Mouse (Mus musculus): ENCODE data around the gene Cep152. TPM values are rescaled to one million over a fixed set of nuclear protein-coding genes. Genes with fewer than 3 reads are reported as not detected.
A peak's percentile ranks its signal among the peaks of the same experiment; 100 is the strongest.

Gene Cep152
- total and polyA plus RNA-seq, 2 experiments from 2014 or later, result 1.6 to 2.4 TPM

- no peak for ATAC-seq
- 64% methylated on average over 17 of the region's 17 CpGs for WGBS
- TF ChIP-seq CTCF (IDR thresholded peaks at IDR 0.05; ENCODE audit: low read depth), result no peak
- DNase-seq (ENCODE audit: low spot score), result peak; percentile 43
- Histone ChIP-seq H3K4me1 (ENCODE audit: insufficient read depth, low read length) (no peaks in the 10 kb centered on the region), H3K27ac (no peak overlapping the region), H3K36me3 (ENCODE audit: insufficient read depth, low read length) (no peaks in the 10 kb centered on the region; the same call in 1 of the 2 replicates), H3K4me2 (ENCODE audit: low read depth, low read length) (no peak overlapping the region), H3K9me3 (ENCODE audit: low read length) (no peaks in the 10 kb centered on the region), H3K9ac (replicated peaks; ENCODE audit: low read length) (no peak overlapping the region), H3K27me3 (ENCODE audit: insufficient read depth, low read length) (no peaks in the 10 kb centered on the region), H3K4me3 (ENCODE audit: low read length) (no peak overlapping the region)
These were observed 18.6 kb downstream of the Cep152 start for GRCm38 (mm10) chr2:125606220-125606845.

GRCm38 (mm10) chr2:125604646-125605045, 20.3 kb downstream of the Cep152 start:
- H3K27ac ChIP-seq, result no peak overlapping the region
- no peaks in the 10 kb centered on the region for H3K4me1 ChIP-seq (ENCODE audit: insufficient read depth, low read length)
- H3K9ac ChIP-seq (replicated peaks; ENCODE audit: low read length), result no peak overlapping the region
- DNase-seq (ENCODE audit: low spot score), result peak; percentile 80
- no peaks in the 10 kb centered on the region; the same call in 1 of the 2 replicates for H3K36me3 ChIP-seq (ENCODE audit: insufficient read depth, low read length)
- WGBS, result 79% methylated on average over 7 of the region's 7 CpGs
- no peak overlapping the region for H3K4me2 ChIP-seq (ENCODE audit: low read depth, low read length)
- no peaks in the 10 kb centered on the region for H3K9me3 ChIP-seq (ENCODE audit: low read length)
- TF ChIP-seq CTCF (IDR thresholded peaks at IDR 0.05; ENCODE audit: low read depth), result peak; percentile 89
- H3K27me3 ChIP-seq (ENCODE audit: insufficient read depth, low read length), result no peaks in the 10 kb centered on the region
- no peak overlapping the region for H3K4me3 ChIP-seq (ENCODE audit: low read length)
- ATAC-seq, result peak; percentile 71; the same call in 1 of the 2 replicates

GRCm38 (mm10) chr2:125602970-125603369, 21.9 kb downstream of the Cep152 start:
- Histone ChIP-seq H3K36me3 (ENCODE audit: insufficient read depth, low read length) (no peaks in the 10 kb centered on the region; the same call in 1 of the 2 replicates), H3K27ac (no peak overlapping the region), H3K27me3 (ENCODE audit: insufficient read depth, low read length) (no peaks in the 10 kb centered on the region), H3K4me1 (ENCODE audit: insufficient read depth, low read length) (no peaks in the 10 kb centered on the region), H3K4me2 (ENCODE audit: low read depth, low read length) (no peak overlapping the region), H3K9ac (replicated peaks; ENCODE audit: low read length) (no peak overlapping the region), H3K4me3 (ENCODE audit: low read length) (no peak overlapping the region), H3K9me3 (ENCODE audit: low read length) (no peaks in the 10 kb centered on the region)
- DNase-seq (ENCODE audit: low spot score) (no peak), ATAC-seq (no peak)
- 91% methylated on average over 3 of the region's 3 CpGs for WGBS
- no peak for TF ChIP-seq CTCF (IDR thresholded peaks at IDR 0.05; ENCODE audit: low read depth)

- Histone ChIP-seq H3K4me2 (ENCODE audit: low read depth, low read length) (no peak overlapping the region), H3K36me3 (ENCODE audit: insufficient read depth, low read length) (no peaks in the 10 kb centered on the region), H3K4me1 (ENCODE audit: insufficient read depth, low read length) (no peaks in the 10 kb centered on the region), H3K27ac (no peak overlapping the region), H3K9ac (replicated peaks; ENCODE audit: low read length) (no peak overlapping the region), H3K9me3 (ENCODE audit: low read length) (no peaks in the 10 kb centered on the region), H3K4me3 (ENCODE audit: low read length) (no peak overlapping the region), H3K27me3 (ENCODE audit: insufficient read depth, low read length) (no peaks in the 10 kb centered on the region)
- 83% methylated on average over 4 of the region's 4 CpGs for WGBS
- ATAC-seq (no peak), DNase-seq (ENCODE audit: low spot score) (no peak)
- no peak for TF ChIP-seq CTCF (IDR thresholded peaks at IDR 0.05; ENCODE audit: low read depth)
These were observed 26.0 kb downstream of the Cep152 start for GRCm38 (mm10) chr2:125598958-125599357.

- DNase-seq (ENCODE audit: low spot score) (no peak), ATAC-seq (no peak)
- no peak for TF ChIP-seq CTCF (IDR thresholded peaks at IDR 0.05; ENCODE audit: low read depth)
- H3K27ac ChIP-seq, result no peak overlapping the region
- 76% methylated on average over 6 of the region's 6 CpGs for WGBS
- H3K4me1 ChIP-seq (ENCODE audit: insufficient read depth, low read length), result no peaks in the 10 kb centered on the region
- no peak overlapping the region for H3K9ac ChIP-seq (replicated peaks; ENCODE audit: low read length)
- H3K4me2 ChIP-seq (ENCODE audit: low read depth, low read length), result no peak overlapping the region
- no peak overlapping the region for H3K4me3 ChIP-seq (ENCODE audit: low read length)
- no peaks in the 10 kb centered on the region for H3K27me3 ChIP-seq (ENCODE audit: insufficient read depth, low read length)
- H3K36me3 ChIP-seq (ENCODE audit: insufficient read depth, low read length), result no peaks in the 10 kb centered on the region
- H3K9me3 ChIP-seq (ENCODE audit: low read length), result no peaks in the 10 kb centered on the region
These were observed 26.7 kb downstream of the Cep152 start for GRCm38 (mm10) chr2:125598251-125598650.

- no peak for TF ChIP-seq CTCF (IDR thresholded peaks at IDR 0.05; ENCODE audit: low read depth)
- H3K27me3 ChIP-seq (ENCODE audit: insufficient read depth, low read length), result no peaks in the 10 kb centered on the region
- H3K36me3 ChIP-seq (ENCODE audit: insufficient read depth, low read length), result no peaks in the 10 kb centered on the region; the same call in 1 of the 2 replicates
- DNase-seq (ENCODE audit: low spot score), result peak; percentile 35
- H3K27ac ChIP-seq, result no peak overlapping the region
- H3K9me3 ChIP-seq (ENCODE audit: low read length), result no peaks in the 10 kb centered on the region
- H3K4me2 ChIP-seq (ENCODE audit: low read depth, low read length), result no peak overlapping the region
- WGBS, result 67% methylated on average over 12 of the region's 12 CpGs
- H3K4me3 ChIP-seq (ENCODE audit: low read length), result no peak overlapping the region
- ATAC-seq, result no peak
- H3K9ac ChIP-seq (replicated peaks; ENCODE audit: low read length), result no peak overlapping the region
- no peaks in the 10 kb centered on the region for H3K4me1 ChIP-seq (ENCODE audit: insufficient read depth, low read length)
These were observed 30.1 kb downstream of the Cep152 start for GRCm38 (mm10) chr2:125594786-125595185.

GRCm38 (mm10) chr2:125594072-125594471, 30.8 kb downstream of the Cep152 start:
- ATAC-seq, result no peak

More at GRCm38 (mm10) chr2:125594072-125594471, 30.8 kb downstream of the Cep152 start:
- Histone ChIP-seq H3K4me2 (ENCODE audit: low read depth, low read length) (no peak overlapping the region), H3K4me1 (ENCODE audit: insufficient read depth, low read length) (no peaks in the 10 kb centered on the region), H3K27ac (no peak overlapping the region), H3K4me3 (ENCODE audit: low read length) (no peak overlapping the region), H3K36me3 (ENCODE audit: insufficient read depth, low read length) (no peaks in the 10 kb centered on the region; the same call in 1 of the 2 replicates), H3K9ac (replicated peaks; ENCODE audit: low read length) (no peak overlapping the region), H3K27me3 (ENCODE audit: insufficient read depth, low read length) (no peaks in the 10 kb centered on the region), H3K9me3 (ENCODE audit: low read length) (no peaks in the 10 kb centered on the region)
- 84% methylated on average over 6 of the region's 6 CpGs for WGBS
- DNase-seq (ENCODE audit: low spot score), result peak; percentile 10
- peak; percentile 52 for TF ChIP-seq CTCF (IDR thresholded peaks at IDR 0.05; ENCODE audit: low read depth)
